In genomic region chr11:56107929-56108328, GRCm38 (mm10) we compare ENCODE assay signal across 8 mouse cellular contexts.
DNase-seq lines count a peak whose midpoint lies in the region; ATAC-seq and TF ChIP-seq lines count a peak whose summit lies in the region.
"Had no signal": no experiment of that assay in that cellular context is flagged by ENCODE, and none has a peak within 500 bp of the region (broad histone marks: within the 10 kb centered on the region; RNA-seq: fewer than 3 reads in every experiment).

No protein-coding gene starts in this region.

- H3K9me3 ChIP-seq in forebrain, embryonic 16.5 days (ENCODE audit: control insufficient read depth, low read length), result no peaks in the 10 kb centered on the region
- H3K9me3 ChIP-seq in hindbrain, embryonic 16.5 days (ENCODE audit: control insufficient read depth, low read length), result no peaks in the 10 kb centered on the region
- no peaks in the 10 kb centered on the region for H3K9me3 ChIP-seq in midbrain, embryonic 11.5 days (ENCODE audit: control insufficient read depth, low read length)
- H3K9me3 ChIP-seq: liver, embryonic 15.5 days had no signal

- ATAC-seq in forebrain, embryonic 16.5 days, result peak; percentile 63
- peak; percentile 73; the same call in 1 of the 2 replicates for ATAC-seq in hindbrain, embryonic 16.5 days
- no peak for ATAC-seq in midbrain, embryonic 11.5 days (ENCODE audit: low FRiP score)

- no peak overlapping the region for H3K4me2 ChIP-seq in forebrain, embryonic 16.5 days (ENCODE audit: low read length)
- H3K4me2 ChIP-seq in hindbrain, embryonic 16.5 days (ENCODE audit: low read length), result no peak overlapping the region
- H3K4me2 ChIP-seq in midbrain, embryonic 11.5 days, result no peak overlapping the region
- H3K4me2 ChIP-seq: liver, embryonic 15.5 days had no signal

- DNase-seq in WW6 (ENCODE audit: low read depth, low spot score), result peak; percentile 49
- DNase-seq in c-Kit-positive CD71-positive TER-119-positive erythroid progenitor cells, embryonic 14.5 days (ENCODE audit: low spot score), result peak; percentile 44
- peak; percentile 16 to 67 for DNase-seq in left cerebral cortex, adult 8-10 months (ENCODE audit: low spot score in 2 of 2)
- DNase-seq in midbrain, embryonic 11.5 days (ENCODE audit: low spot score, missing footprints), result peak; percentile 98

- no peak overlapping the region for H3K9ac ChIP-seq in forebrain, embryonic 16.5 days (replicated peaks; ENCODE audit: low read depth, low read length)
- H3K9ac ChIP-seq in hindbrain, embryonic 16.5 days (ENCODE audit: low read depth, low read length), result no peak overlapping the region
- no peak overlapping the region for H3K9ac ChIP-seq in midbrain, embryonic 11.5 days (ENCODE audit: low read length)
- H3K9ac ChIP-seq: liver, embryonic 15.5 days had no signal

- no peaks in the 10 kb centered on the region for H3K4me1 ChIP-seq in forebrain, embryonic 16.5 days (replicated peaks; ENCODE audit: control insufficient read depth, insufficient read depth, low read length)
- H3K4me1 ChIP-seq in hindbrain, embryonic 16.5 days (ENCODE audit: control insufficient read depth, insufficient read depth, low read depth, low read length), result no peaks in the 10 kb centered on the region; the same call in 1 of the 2 replicates
- no peaks in the 10 kb centered on the region for H3K4me1 ChIP-seq in midbrain, embryonic 11.5 days (ENCODE audit: control insufficient read depth, insufficient read depth, low read length)
- H3K4me1 ChIP-seq in small intestine, adult 2 months (ENCODE audit: control insufficient read depth, insufficient read depth, insufficient read length, low read length), result peaks cover 6% of the 10 kb centered on the region; the same call in 1 of the 2 replicates
- H3K4me1 ChIP-seq: liver, embryonic 15.5 days had no signal

- WGBS in forebrain, embryonic 16.5 days, result 15% methylated on average over 3 of the region's 3 CpGs
- 8% methylated on average over 3 of the region's 3 CpGs for WGBS in hindbrain, embryonic 16.5 days
- 10% methylated on average over 3 of the region's 3 CpGs for WGBS in midbrain, embryonic 11.5 days
- WGBS in small intestine, adult 2 months, result 3% methylated on average over 3 of the region's 3 CpGs

- H3K27me3 ChIP-seq in forebrain, embryonic 16.5 days (replicated peaks; ENCODE audit: control insufficient read depth, insufficient read depth, low read length), result no peaks in the 10 kb centered on the region
- no peaks in the 10 kb centered on the region for H3K27me3 ChIP-seq in hindbrain, embryonic 16.5 days (replicated peaks; ENCODE audit: control insufficient read depth, insufficient read depth, low read length)
- H3K27me3 ChIP-seq in midbrain, embryonic 11.5 days (ENCODE audit: control insufficient read depth, insufficient read depth, low read length), result no peaks in the 10 kb centered on the region
- H3K27me3 ChIP-seq in small intestine, adult 2 months (ENCODE audit: control insufficient read depth, insufficient read depth, low read length), result no peaks in the 10 kb centered on the region
- H3K27me3 ChIP-seq: liver, embryonic 15.5 days had no signal

- TF ChIP-seq POLR2A in small intestine, adult 2 months (IDR thresholded peaks at IDR 0.05; ENCODE audit: low read depth, low read length), result no peak

- TF ChIP-seq CTCF in small intestine, adult 2 months (IDR thresholded peaks at IDR 0.05; ENCODE audit: extremely low read depth, insufficient read length, insufficient replicate concordance, low read depth, low read length), result peak; percentile 85; the same call in 1 of the 2 replicates

- H3K27ac ChIP-seq in forebrain, embryonic 16.5 days (ENCODE audit: low read length), result no peak overlapping the region
- no peak overlapping the region for H3K27ac ChIP-seq in hindbrain, embryonic 16.5 days (ENCODE audit: low read depth, low read length)
- H3K27ac ChIP-seq in midbrain, embryonic 11.5 days (ENCODE audit: low read depth, low read length), result no peak overlapping the region
- no peak overlapping the region for H3K27ac ChIP-seq in small intestine, adult 2 months (ENCODE audit: insufficient read depth, low read depth, low read length)
- H3K27ac ChIP-seq: liver, embryonic 15.5 days had no signal

- H3K36me3 ChIP-seq in forebrain, embryonic 16.5 days (ENCODE audit: control insufficient read depth, insufficient read depth), result no peaks in the 10 kb centered on the region
- no peaks in the 10 kb centered on the region for H3K36me3 ChIP-seq in hindbrain, embryonic 16.5 days (ENCODE audit: control insufficient read depth, insufficient read depth, low read length)
- no peaks in the 10 kb centered on the region for H3K36me3 ChIP-seq in midbrain, embryonic 11.5 days (ENCODE audit: control insufficient read depth, insufficient read depth, low read length)
- H3K36me3 ChIP-seq in small intestine, adult 2 months (ENCODE audit: control insufficient read depth, insufficient read depth, low read length), result no peaks in the 10 kb centered on the region
- H3K36me3 ChIP-seq: liver, embryonic 15.5 days had no signal

- no peak overlapping the region for H3K4me3 ChIP-seq in forebrain, embryonic 16.5 days (replicated peaks; ENCODE audit: low read length)
- H3K4me3 ChIP-seq in hindbrain, embryonic 16.5 days (ENCODE audit: low read length), result no peak overlapping the region
- H3K4me3 ChIP-seq in midbrain, embryonic 11.5 days (ENCODE audit: low read depth, low read length), result no peak overlapping the region
- no peak overlapping the region for H3K4me3 ChIP-seq in small intestine, adult 2 months (ENCODE audit: low read depth, low read length)
- H3K4me3 ChIP-seq: liver, embryonic 15.5 days had no signal

Comparison
In these comparisons a context has a peak if more than half of its experiments do, and no peak if none do; other contexts are left out.
1. DNase-seq: peak in every context shown above with its lines; median percentile 98 in midbrain, embryonic 11.5 days; 49 in WW6; 44 in c-Kit-positive CD71-positive TER-119-positive erythroid progenitor cells, embryonic 14.5 days; 42 in left cerebral cortex, adult 8-10 months.